Mouse (Mus musculus): ENCODE results near the gene Gucy2c.

Gucy2c gene

GRCm38 (mm10) chr6:136662063-136662462 lies 119.5 kb downstream of the Gucy2c start:
- Histone ChIP-seq H3K4me1 (replicated peaks; ENCODE audit: low read depth, low read length) (peaks cover 16% of the 10 kb centered on the region), H3K36me3 (ENCODE audit: insufficient read depth, low read length) (no peaks in the 10 kb centered on the region), H3K9me3 (ENCODE audit: low read length) (no peaks in the 10 kb centered on the region), H3K27me3 (ENCODE audit: insufficient read depth, low read length) (peaks cover 43% of the 10 kb centered on the region), H3K4me3 (replicated peaks; ENCODE audit: low read length) (peak overlapping the region; percentile 78)
- no peak for TF ChIP-seq POU5F1 (IDR thresholded peaks at IDR 0.05; ENCODE audit: borderline replicate concordance, low read length)
- TF ChIP-seq NANOG (IDR thresholded peaks at IDR 0.05; ENCODE audit: borderline replicate concordance, low read length), result no peak
- TF ChIP-seq CTCF (conservative IDR thresholded peaks at IDR 0.05; ENCODE audit: low read length), result no peak

GRCm38 (mm10) chr6:136661706-136662016 lies 119.9 kb downstream of the Gucy2c start, which contains the start of gene Plbd1:
Gene Plbd1, minus strand, starts transcription at chr6:136661928.
- TF ChIP-seq CTCF (conservative IDR thresholded peaks at IDR 0.05; ENCODE audit: low read length) (no peak), POU5F1 (IDR thresholded peaks at IDR 0.05; ENCODE audit: borderline replicate concordance, low read length) (no peak), NANOG (IDR thresholded peaks at IDR 0.05; ENCODE audit: borderline replicate concordance, low read length) (no peak)
- Histone ChIP-seq H3K36me3 (ENCODE audit: insufficient read depth, low read length) (no peaks in the 10 kb centered on the region), H3K4me1 (replicated peaks; ENCODE audit: low read depth, low read length) (peaks cover 16% of the 10 kb centered on the region), H3K4me3 (replicated peaks; ENCODE audit: low read length) (peak within 1 kb of the TSS; percentile 78), H3K27me3 (ENCODE audit: insufficient read depth, low read length) (peaks cover 43% of the 10 kb centered on the region), H3K9me3 (ENCODE audit: low read length) (no peaks in the 10 kb centered on the region)

GRCm38 (mm10) chr6:136660831-136661705 lies 120.5 kb downstream of the Gucy2c start:
- TF ChIP-seq POU5F1 (IDR thresholded peaks at IDR 0.05; ENCODE audit: borderline replicate concordance, low read length) (no peak), NANOG (IDR thresholded peaks at IDR 0.05; ENCODE audit: borderline replicate concordance, low read length) (no peak), CTCF (conservative IDR thresholded peaks at IDR 0.05; ENCODE audit: low read length) (no peak)
- Histone ChIP-seq H3K4me1 (replicated peaks; ENCODE audit: low read depth, low read length) (peaks cover 16% of the 10 kb centered on the region), H3K36me3 (ENCODE audit: insufficient read depth, low read length) (no peaks in the 10 kb centered on the region), H3K27me3 (ENCODE audit: insufficient read depth, low read length) (peaks cover 43% of the 10 kb centered on the region), H3K4me3 (replicated peaks; ENCODE audit: low read length) (peak overlapping the region; percentile 78), H3K9me3 (ENCODE audit: low read length) (no peaks in the 10 kb centered on the region)

- Histone ChIP-seq H3K4me3 (replicated peaks; ENCODE audit: low read length) (no peak overlapping the region), H3K9me3 (ENCODE audit: low read length) (no peaks in the 10 kb centered on the region), H3K27me3 (ENCODE audit: insufficient read depth, low read length) (peaks cover 43% of the 10 kb centered on the region), H3K36me3 (ENCODE audit: insufficient read depth, low read length) (no peaks in the 10 kb centered on the region), H3K4me1 (replicated peaks; ENCODE audit: low read depth, low read length) (peaks cover 16% of the 10 kb centered on the region)
- TF ChIP-seq CTCF (conservative IDR thresholded peaks at IDR 0.05; ENCODE audit: low read length), result no peak
Measured at GRCm38 (mm10) chr6:136659226-136659625, 122.3 kb downstream of the Gucy2c start.

DNA sequence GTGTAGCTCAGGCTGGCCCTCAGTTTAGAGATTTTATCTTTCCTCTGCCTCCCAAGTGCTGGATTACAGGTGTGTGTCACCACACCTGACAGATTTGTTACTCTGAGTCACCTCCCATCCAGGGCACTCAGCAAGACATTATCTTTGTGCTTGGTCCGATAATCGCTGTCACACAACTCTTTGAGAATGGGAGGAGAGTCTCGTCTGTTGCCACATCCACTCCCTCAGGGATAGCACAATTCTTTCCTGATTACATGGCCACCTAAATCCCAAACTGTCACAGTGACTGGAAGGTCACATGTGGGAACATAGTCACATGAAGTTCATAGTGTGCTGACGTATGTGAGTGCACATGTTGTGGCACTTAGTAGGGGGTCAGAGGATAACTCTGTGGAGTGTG lies 123.3 kb downstream of the Gucy2c start:
- no peak overlapping the region for H3K4me3 ChIP-seq (replicated peaks; ENCODE audit: low read length)
- no peaks in the 10 kb centered on the region for H3K9me3 ChIP-seq (ENCODE audit: low read length)
- H3K27me3 ChIP-seq (ENCODE audit: insufficient read depth, low read length), result peaks cover 34% of the 10 kb centered on the region
- no peaks in the 10 kb centered on the region for H3K36me3 ChIP-seq (ENCODE audit: insufficient read depth, low read length)
- TF ChIP-seq POU5F1 (IDR thresholded peaks at IDR 0.05; ENCODE audit: borderline replicate concordance, low read length) (no peak), CTCF (conservative IDR thresholded peaks at IDR 0.05; ENCODE audit: low read length) (no peak), NANOG (IDR thresholded peaks at IDR 0.05; ENCODE audit: borderline replicate concordance, low read length) (no peak)
- peaks cover 16% of the 10 kb centered on the region for H3K4me1 ChIP-seq (replicated peaks; ENCODE audit: low read depth, low read length)

DNA sequence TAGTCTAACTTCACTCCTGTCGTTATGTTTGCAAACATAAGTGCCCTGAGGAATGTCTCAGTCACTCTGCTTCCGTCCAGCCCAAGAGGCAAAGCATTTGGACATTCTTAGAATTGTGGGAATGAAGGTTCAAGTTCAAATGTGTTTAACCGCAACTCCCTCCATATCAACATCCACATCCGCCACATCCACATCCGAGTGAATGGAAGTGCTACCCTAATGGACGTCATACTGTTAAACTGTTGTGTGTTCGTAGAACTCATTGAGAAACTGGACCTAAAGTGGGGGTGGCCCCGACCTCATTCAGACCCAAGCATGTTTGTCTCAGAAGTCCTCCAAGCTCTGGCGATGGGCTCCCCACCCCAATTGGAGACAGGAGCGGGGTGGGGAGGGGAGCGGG lies 125.8 kb downstream of the Gucy2c start:
- H3K36me3 ChIP-seq (ENCODE audit: insufficient read depth, low read length), result no peaks in the 10 kb centered on the region
- TF ChIP-seq CTCF (conservative IDR thresholded peaks at IDR 0.05; ENCODE audit: low read length), result no peak
- TF ChIP-seq NANOG (IDR thresholded peaks at IDR 0.05; ENCODE audit: borderline replicate concordance, low read length), result no peak
- TF ChIP-seq POU5F1 (IDR thresholded peaks at IDR 0.05; ENCODE audit: borderline replicate concordance, low read length), result no peak
- H3K4me3 ChIP-seq (replicated peaks; ENCODE audit: low read length), result no peak overlapping the region
- H3K4me1 ChIP-seq (replicated peaks; ENCODE audit: low read depth, low read length), result peaks cover under 1% of the 10 kb centered on the region; the same call in 1 of the 2 replicates
- H3K9me3 ChIP-seq (ENCODE audit: low read length), result no peaks in the 10 kb centered on the region
- peaks cover 18% of the 10 kb centered on the region for H3K27me3 ChIP-seq (ENCODE audit: insufficient read depth, low read length)

GRCm38 (mm10) chr6:136654470-136654869 lies 127.1 kb downstream of the Gucy2c start:
- Histone ChIP-seq H3K36me3 (ENCODE audit: insufficient read depth, low read length) (no peaks in the 10 kb centered on the region), H3K27me3 (ENCODE audit: insufficient read depth, low read length) (peaks cover 6% of the 10 kb centered on the region; the same call in 1 of the 2 replicates), H3K9me3 (ENCODE audit: low read length) (no peaks in the 10 kb centered on the region), H3K4me3 (replicated peaks; ENCODE audit: low read length) (no peak overlapping the region), H3K4me1 (replicated peaks; ENCODE audit: low read depth, low read length) (no peaks in the 10 kb centered on the region)
- TF ChIP-seq POU5F1 (IDR thresholded peaks at IDR 0.05; ENCODE audit: borderline replicate concordance, low read length), result no peak
- TF ChIP-seq CTCF (conservative IDR thresholded peaks at IDR 0.05; ENCODE audit: low read length), result no peak
- no peak for TF ChIP-seq NANOG (IDR thresholded peaks at IDR 0.05; ENCODE audit: borderline replicate concordance, low read length)

DNA sequence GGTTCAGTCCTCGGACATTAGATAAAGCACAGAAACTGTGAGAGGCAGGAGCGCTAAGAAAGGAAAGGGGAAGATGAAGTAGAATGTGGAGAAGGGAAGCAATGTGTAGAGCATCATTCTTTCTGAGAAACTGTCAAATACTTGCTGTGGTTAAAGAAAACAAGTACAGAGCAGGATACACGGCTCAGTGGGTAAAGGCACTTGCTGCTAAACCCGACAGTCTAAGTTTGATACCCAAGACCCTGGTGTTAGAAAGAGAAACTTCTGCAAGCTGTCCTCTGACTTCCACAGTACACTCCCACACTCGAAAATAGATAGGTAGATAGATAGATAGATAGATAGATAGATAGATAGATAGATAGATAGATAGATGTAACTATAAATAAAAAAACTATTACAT lies 128.2 kb downstream of the Gucy2c start:
- H3K9me3 ChIP-seq (ENCODE audit: low read length), result no peaks in the 10 kb centered on the region
- H3K4me3 ChIP-seq (replicated peaks; ENCODE audit: low read length), result no peak overlapping the region
- H3K36me3 ChIP-seq (ENCODE audit: insufficient read depth, low read length), result no peaks in the 10 kb centered on the region
- no peaks in the 10 kb centered on the region for H3K4me1 ChIP-seq (replicated peaks; ENCODE audit: low read depth, low read length)
- no peak for TF ChIP-seq POU5F1 (IDR thresholded peaks at IDR 0.05; ENCODE audit: borderline replicate concordance, low read length)
- no peak for TF ChIP-seq NANOG (IDR thresholded peaks at IDR 0.05; ENCODE audit: borderline replicate concordance, low read length)
- TF ChIP-seq CTCF (conservative IDR thresholded peaks at IDR 0.05; ENCODE audit: low read length), result no peak
- H3K27me3 ChIP-seq (ENCODE audit: insufficient read depth, low read length), result peaks cover 6% of the 10 kb centered on the region; the same call in 1 of the 2 replicates
